Mouse (Mus musculus): ENCODE data around the gene Mast4. TPM values are rescaled to one million over a fixed set of nuclear protein-coding genes. Genes with fewer than 3 reads are reported as not detected.

The Mast4 gene
- total and polyA plus RNA-seq, 3 experiments: 8.5 to 33.1 (median 23.6) TPM

GRCm38 (mm10) chr13:102728035-102728434 lies 606.3 kb downstream of the Mast4 start:
- DNase-seq: no peak
- intact Hi-C loops (cut with DNase I): no loop called here
- H3K4me3 ChIP-seq: no peak overlapping the region
- no peaks in the 10 kb centered on the region for H3K79me2 ChIP-seq (replicated peaks; ENCODE audit: control insufficient read depth, insufficient read depth, low read length)
- H3K27ac ChIP-seq: no peak overlapping the region
- no peaks in the 10 kb centered on the region for H3K36me3 ChIP-seq (ENCODE audit: control insufficient read depth, insufficient read depth, low read length)
- TF ChIP-seq EP300 (IDR thresholded peaks at IDR 0.05; ENCODE audit: insufficient read depth, low read depth, low read length): no peak
- no peak for TF ChIP-seq POLR2A (IDR thresholded peaks at IDR 0.05; ENCODE audit: insufficient read depth, low read depth, low read length)
- TF ChIP-seq CTCF (IDR thresholded peaks at IDR 0.05): no peak
- no peaks in the 10 kb centered on the region for H3K4me1 ChIP-seq (ENCODE audit: control insufficient read depth, insufficient read depth, low read length)
- no peak overlapping the region for H3K9ac ChIP-seq (ENCODE audit: low read depth, low read length)
- WGBS: 66% methylated on average over 3 of the region's 3 CpGs
- H3K27me3 ChIP-seq (ENCODE audit: control insufficient read depth, insufficient read depth, low read length): no peaks in the 10 kb centered on the region

DNA sequence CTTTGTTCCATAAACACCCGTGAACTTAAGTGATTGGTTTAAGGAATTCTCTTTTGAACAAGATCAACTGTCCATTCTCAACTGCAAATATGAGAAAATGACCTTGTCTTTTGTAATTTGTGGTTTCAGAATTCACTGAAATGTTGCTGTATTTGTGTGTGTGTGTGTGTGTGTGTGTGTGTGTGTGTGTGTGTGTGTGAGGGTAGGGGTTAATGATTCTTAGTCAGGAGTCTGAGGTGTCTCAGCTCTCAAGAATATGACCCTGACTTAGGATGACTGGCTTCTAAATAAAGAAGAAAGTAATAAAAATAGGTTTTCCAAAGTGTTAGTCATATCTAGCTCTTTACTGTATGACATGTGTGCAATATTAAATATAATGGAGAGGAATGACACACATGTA lies 607.4 kb downstream of the Mast4 start:
- Histone ChIP-seq H3K36me3 (ENCODE audit: control insufficient read depth, insufficient read depth, low read length) (no peaks in the 10 kb centered on the region), H3K27ac (no peak overlapping the region), H3K4me3 (no peak overlapping the region), H3K4me1 (ENCODE audit: control insufficient read depth, insufficient read depth, low read length) (no peaks in the 10 kb centered on the region), H3K9ac (ENCODE audit: low read depth, low read length) (no peak overlapping the region), H3K79me2 (replicated peaks; ENCODE audit: control insufficient read depth, insufficient read depth, low read length) (no peaks in the 10 kb centered on the region), H3K27me3 (ENCODE audit: control insufficient read depth, insufficient read depth, low read length) (no peaks in the 10 kb centered on the region)
- TF ChIP-seq EP300 (IDR thresholded peaks at IDR 0.05; ENCODE audit: insufficient read depth, low read depth, low read length): no peak
- TF ChIP-seq CTCF (IDR thresholded peaks at IDR 0.05): no peak
- no peak for TF ChIP-seq POLR2A (IDR thresholded peaks at IDR 0.05; ENCODE audit: insufficient read depth, low read depth, low read length)
- intact Hi-C loops (cut with DNase I): no loop called here
- WGBS: 80% methylated on average over 1 of the region's 1 CpGs
- no peak for DNase-seq

DNA sequence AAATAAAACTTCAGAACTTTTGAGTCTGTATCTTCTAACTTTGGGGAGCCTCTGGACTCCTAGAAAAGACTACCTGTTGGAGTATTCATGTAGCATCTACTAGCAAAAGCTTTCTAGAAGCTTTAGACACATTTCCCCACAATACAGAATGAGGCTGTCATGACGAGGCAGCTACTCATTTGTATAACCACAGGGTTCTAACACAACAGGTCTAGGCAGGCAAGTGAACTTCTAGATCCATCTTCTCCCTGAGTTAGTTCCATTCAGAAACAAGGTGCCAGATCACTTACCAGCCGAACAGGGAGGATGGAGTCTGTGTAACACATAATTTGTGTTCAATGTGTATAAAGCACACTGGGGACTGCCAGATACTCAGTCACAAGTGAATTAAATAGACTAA lies 608.4 kb downstream of the Mast4 start:
- no peaks in the 10 kb centered on the region for H3K79me2 ChIP-seq (replicated peaks; ENCODE audit: control insufficient read depth, insufficient read depth, low read length)
- no peaks in the 10 kb centered on the region for H3K27me3 ChIP-seq (ENCODE audit: control insufficient read depth, insufficient read depth, low read length)
- H3K9ac ChIP-seq (ENCODE audit: low read depth, low read length): no peak overlapping the region
- H3K4me1 ChIP-seq (ENCODE audit: control insufficient read depth, insufficient read depth, low read length): no peaks in the 10 kb centered on the region
- TF ChIP-seq POLR2A (IDR thresholded peaks at IDR 0.05; ENCODE audit: insufficient read depth, low read depth, low read length): no peak
- H3K4me3 ChIP-seq: no peak overlapping the region
- no peak for DNase-seq
- 84% methylated on average over 2 of the region's 2 CpGs for WGBS
- no peaks in the 10 kb centered on the region for H3K36me3 ChIP-seq (ENCODE audit: control insufficient read depth, insufficient read depth, low read length)
- no peak overlapping the region for H3K27ac ChIP-seq
- intact Hi-C loops (cut with DNase I): no loop called here

GRCm38 (mm10) chr13:102725416-102725815 lies 608.9 kb downstream of the Mast4 start:
- no peaks in the 10 kb centered on the region for H3K36me3 ChIP-seq (ENCODE audit: control insufficient read depth, insufficient read depth, low read length)
- DNase-seq: no peak
- H3K4me3 ChIP-seq: no peak overlapping the region
- no peaks in the 10 kb centered on the region for H3K79me2 ChIP-seq (replicated peaks; ENCODE audit: control insufficient read depth, insufficient read depth, low read length)
- H3K27ac ChIP-seq: no peak overlapping the region
- no peaks in the 10 kb centered on the region for H3K4me1 ChIP-seq (ENCODE audit: control insufficient read depth, insufficient read depth, low read length)
- intact Hi-C loops (cut with DNase I): no loop called here
- H3K9ac ChIP-seq (ENCODE audit: low read depth, low read length): no peak overlapping the region
- no peak for TF ChIP-seq CTCF (IDR thresholded peaks at IDR 0.05)
- TF ChIP-seq EP300 (IDR thresholded peaks at IDR 0.05; ENCODE audit: insufficient read depth, low read depth, low read length): no peak
- no peak for TF ChIP-seq POLR2A (IDR thresholded peaks at IDR 0.05; ENCODE audit: insufficient read depth, low read depth, low read length)
- H3K27me3 ChIP-seq (ENCODE audit: control insufficient read depth, insufficient read depth, low read length): no peaks in the 10 kb centered on the region

DNA sequence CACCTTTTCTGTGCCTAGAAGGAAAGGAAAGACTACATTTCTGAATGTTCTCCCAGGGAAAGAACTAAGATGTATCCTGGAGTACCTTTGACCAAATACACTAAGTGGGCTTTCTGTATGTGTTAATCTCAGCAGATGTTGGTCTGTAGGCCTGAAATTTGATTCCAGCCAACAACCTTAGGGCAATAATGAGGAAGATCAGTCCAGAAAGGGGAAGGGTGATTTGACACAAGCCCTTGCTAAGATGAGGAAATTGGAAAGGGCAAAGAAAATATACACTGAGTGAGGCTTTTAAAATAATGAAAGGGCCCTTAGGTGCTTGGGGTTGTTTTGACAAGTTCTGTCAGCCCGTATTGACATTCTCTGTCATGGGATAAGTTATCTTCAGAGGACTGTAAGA lies 617.3 kb downstream of the Mast4 start:
- no peak for TF ChIP-seq POLR2A (IDR thresholded peaks at IDR 0.05; ENCODE audit: insufficient read depth, low read depth, low read length)
- TF ChIP-seq EP300 (IDR thresholded peaks at IDR 0.05; ENCODE audit: insufficient read depth, low read depth, low read length): no peak
- no peak for TF ChIP-seq CTCF (IDR thresholded peaks at IDR 0.05)
- H3K9ac ChIP-seq (ENCODE audit: low read depth, low read length): no peak overlapping the region
- H3K4me1 ChIP-seq (ENCODE audit: control insufficient read depth, insufficient read depth, low read length): no peaks in the 10 kb centered on the region
- H3K27ac ChIP-seq: no peak overlapping the region
- no peaks in the 10 kb centered on the region for H3K27me3 ChIP-seq (ENCODE audit: control insufficient read depth, insufficient read depth, low read length)
- no peaks in the 10 kb centered on the region for H3K79me2 ChIP-seq (replicated peaks; ENCODE audit: control insufficient read depth, insufficient read depth, low read length)
- no peaks in the 10 kb centered on the region for H3K36me3 ChIP-seq (ENCODE audit: control insufficient read depth, insufficient read depth, low read length)
- intact Hi-C loops (cut with DNase I): no loop called here
- WGBS: 66% methylated on average over 1 of the region's 1 CpGs
- H3K4me3 ChIP-seq: no peak overlapping the region
- DNase-seq: no peak

DNA sequence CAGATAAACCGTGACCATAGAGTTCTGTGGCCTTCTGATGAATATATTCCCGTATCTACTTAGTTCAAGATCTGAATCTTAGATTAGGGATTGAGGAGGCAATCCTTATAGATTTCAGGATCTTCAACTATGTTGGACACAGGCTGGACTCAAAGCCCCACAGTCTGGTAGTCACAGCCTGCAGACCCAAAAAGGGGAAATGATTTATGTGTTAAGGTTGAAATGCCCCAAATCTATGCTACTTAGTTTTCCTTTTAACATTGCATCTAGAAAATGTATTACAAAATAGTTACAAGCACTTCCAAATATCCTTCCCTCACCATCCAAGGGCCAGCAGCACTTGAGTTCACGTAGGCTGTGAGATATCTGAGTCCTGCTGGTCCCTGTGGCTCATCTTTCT lies 633.6 kb downstream of the Mast4 start:
- Histone ChIP-seq H3K36me3 (ENCODE audit: control insufficient read depth, insufficient read depth, low read length) (no peaks in the 10 kb centered on the region), H3K9ac (ENCODE audit: low read depth, low read length) (no peak overlapping the region), H3K4me3 (no peak overlapping the region), H3K27me3 (ENCODE audit: control insufficient read depth, insufficient read depth, low read length) (no peaks in the 10 kb centered on the region), H3K79me2 (replicated peaks; ENCODE audit: control insufficient read depth, insufficient read depth, low read length) (no peaks in the 10 kb centered on the region), H3K4me1 (ENCODE audit: control insufficient read depth, insufficient read depth, low read length) (no peaks in the 10 kb centered on the region; the same call in 1 of the 2 replicates), H3K27ac (no peak overlapping the region)
- DNase-seq: no peak
- 88% methylated on average over 3 of the region's 3 CpGs for WGBS
- TF ChIP-seq EP300 (IDR thresholded peaks at IDR 0.05; ENCODE audit: insufficient read depth, low read depth, low read length) (no peak), CTCF (IDR thresholded peaks at IDR 0.05) (no peak), POLR2A (IDR thresholded peaks at IDR 0.05; ENCODE audit: insufficient read depth, low read depth, low read length) (no peak)
- intact Hi-C loops (cut with DNase I): no loop called here

Data from heart, adult 2 months (tissue).